Mouse (Mus musculus) ES-CJ7 (cell line): ENCODE results near the gene Kat2a.

Source experiments
- DNase-seq: peaks from one replicate; pipeline ENCODE4 v3.0.0; 2011; ENCODE audit warnings: low read depth, low spot score

Gene Kat2a

GRCm38 (mm10) chr11:100711783-100712615 lies at the start of gene Kat2a:
Gene Kat2a (minus strand): TSS chr11:100712465.
- DNase-seq = peak; percentile 88

- peak; percentile 89 for DNase-seq
Measured at GRCm38 (mm10) chr11:100761547-100762045, 49.3 kb upstream of the Kat2a start.

GRCm38 (mm10) chr11:100759611-100760233 lies 47.5 kb upstream of the Kat2a start, which contains the start of gene Kcnh4:
Gene Kcnh4 (minus strand): TSS chr11:100759942.
- DNase-seq = peak; percentile 90

- DNase-seq = peak; percentile 80
Measured at GRCm38 (mm10) chr11:100758707-100759610, 46.7 kb upstream of the Kat2a start.

GRCm38 (mm10) chr11:100757566-100757965 lies 45.3 kb upstream of the Kat2a start:
- DNase-seq = no peak

GRCm38 (mm10) chr11:100756476-100756875 lies 44.2 kb upstream of the Kat2a start:
- peak; percentile 50 for DNase-seq

GRCm38 (mm10) chr11:100754693-100755057 lies 42.4 kb upstream of the Kat2a start:
- DNase-seq = no peak

GRCm38 (mm10) chr11:100754021-100754692 lies 41.9 kb upstream of the Kat2a start:
- DNase-seq = no peak

- no peak for DNase-seq
Measured at GRCm38 (mm10) chr11:100752294-100752693, 40.0 kb upstream of the Kat2a start.

GRCm38 (mm10) chr11:100750127-100750526 lies 37.9 kb upstream of the Kat2a start:
- no peak for DNase-seq

GRCm38 (mm10) chr11:100749469-100749868 lies 37.2 kb upstream of the Kat2a start:
- peak; percentile 58 for DNase-seq

GRCm38 (mm10) chr11:100748620-100749019 lies 36.4 kb upstream of the Kat2a start:
- no peak for DNase-seq

- no peak for DNase-seq
Measured at GRCm38 (mm10) chr11:100747114-100747513, 34.8 kb upstream of the Kat2a start.

- DNase-seq = peak; percentile 67
Measured at GRCm38 (mm10) chr11:100746546-100746945, 34.3 kb upstream of the Kat2a start.

- DNase-seq = peak; percentile 84
Measured at GRCm38 (mm10) chr11:100745085-100745484, 32.8 kb upstream of the Kat2a start.

- no peak for DNase-seq
Measured at GRCm38 (mm10) chr11:100741348-100741747, 29.1 kb upstream of the Kat2a start.

GRCm38 (mm10) chr11:100738749-100739148 lies 26.5 kb upstream of the Kat2a start:
- DNase-seq = no peak

GRCm38 (mm10) chr11:100738066-100738604 lies 25.9 kb upstream of the Kat2a start, which contains the start of gene Rab5c:
Gene Rab5c (minus strand): TSS chr11:100738215.
- peak; percentile 100 for DNase-seq

- no peak for DNase-seq
Measured at GRCm38 (mm10) chr11:100737105-100737733, 25.0 kb upstream of the Kat2a start.

- no peak for DNase-seq
Measured at GRCm38 (mm10) chr11:100736746-100737080, 24.4 kb upstream of the Kat2a start.
